Mouse (Mus musculus) macrophage (primary cell): ENCODE results near the gene Hexim1. TPM values are rescaled to one million over a fixed set of nuclear protein-coding genes. Genes with fewer than 3 reads are reported as not detected.
A peak's percentile ranks its signal among the peaks of the same experiment; 100 is the strongest.

ENCODE experiments used
- H3K27ac ChIP-seq: fragments of 350-480 bp; formaldehyde crosslinking; 2 replicates; pipeline ENCODE4 v1.9.0; 2021
- H3K36me3 ChIP-seq: fragments of 350-480 bp; formaldehyde crosslinking; 2 replicates; pipeline ENCODE4 v1.9.0; 2021; ENCODE audit errors: inconsistent target
- H3K4me3 ChIP-seq: fragments of 350-480 bp; formaldehyde crosslinking; 2 replicates; pipeline ENCODE4 v1.9.0; 2021; ENCODE audit errors: inconsistent target
- H3K79me2 ChIP-seq: fragments of 350-480 bp; formaldehyde crosslinking; 2 replicates; pipeline ENCODE4 v1.9.0; 2021; ENCODE audit errors: inconsistent target
- WGBS: methylation state at CpG from one replicate; pipeline ENCODE4 v1.1.7; 2026; ENCODE audit warnings: inconsistent platforms; ENCODE audit not compliant: missing documents; 5-methylcytosine and 5-hydroxymethylcytosine counted together
- polyA plus RNA-seq: library from polyadenylated mRNA; stranded (reverse); fragments of 250-400 nt; gene quantifications from 3 replicates; pipeline ENCODE4 v1.2.4, GENCODE M21; 2018; ENCODE audit warnings: inconsistent platforms

The Hexim1 gene
- polyA plus RNA-seq, 1 experiment from 2014 or later, result 18.5 TPM

- H3K27ac ChIP-seq, result no peak overlapping the region
- H3K4me3 ChIP-seq, result no peak overlapping the region
- H3K79me2 ChIP-seq, result no peaks in the 10 kb centered on the region
- WGBS, result 92% methylated on average over 7 of the region's 7 CpGs
- H3K36me3 ChIP-seq, result no peaks in the 10 kb centered on the region
Observed at GRCm38 (mm10) chr11:103104469-103104868, 11.6 kb upstream of the Hexim1 start.

GRCm38 (mm10) chr11:103105180-103105725 is 10.8 kb upstream of the Hexim1 start:
- Histone ChIP-seq H3K36me3 (no peaks in the 10 kb centered on the region), H3K79me2 (no peaks in the 10 kb centered on the region), H3K27ac (no peak overlapping the region), H3K4me3 (no peak overlapping the region)
- WGBS, result 95% methylated on average over 13 of the region's 14 CpGs

- H3K4me3 ChIP-seq, result no peak overlapping the region
- 94% methylated on average over 6 of the region's 6 CpGs for WGBS
- no peak overlapping the region for H3K27ac ChIP-seq
- no peaks in the 10 kb centered on the region for H3K36me3 ChIP-seq
- no peaks in the 10 kb centered on the region for H3K79me2 ChIP-seq
Observed at GRCm38 (mm10) chr11:103105810-103106209, 10.2 kb upstream of the Hexim1 start.

GRCm38 (mm10) chr11:103106386-103106785 is 9.6 kb upstream of the Hexim1 start:
- Histone ChIP-seq H3K79me2 (no peaks in the 10 kb centered on the region), H3K36me3 (no peaks in the 10 kb centered on the region), H3K27ac (no peak overlapping the region), H3K4me3 (no peak overlapping the region)
- 90% methylated on average over 3 of the region's 4 CpGs for WGBS

GRCm38 (mm10) chr11:103111301-103111700 is 4.7 kb upstream of the Hexim1 start:
- H3K79me2 ChIP-seq, result peaks cover 7% of the 10 kb centered on the region; the same call in 1 of the 2 replicates
- no peak overlapping the region for H3K4me3 ChIP-seq
- H3K36me3 ChIP-seq, result no peaks in the 10 kb centered on the region
- H3K27ac ChIP-seq, result no peak overlapping the region
- 85% methylated on average over 10 of the region's 10 CpGs for WGBS

- Histone ChIP-seq H3K4me3 (no peak overlapping the region), H3K27ac (no peak overlapping the region), H3K36me3 (no peaks in the 10 kb centered on the region), H3K79me2 (peaks cover 11% of the 10 kb centered on the region; the same call in 1 of the 2 replicates)
- 16% methylated on average over 28 of the region's 28 CpGs for WGBS
Observed at GRCm38 (mm10) chr11:103111881-103112551, 4.0 kb upstream of the Hexim1 start.

- peaks cover 17% of the 10 kb centered on the region; the same call in 1 of the 2 replicates for H3K79me2 ChIP-seq
- no peaks in the 10 kb centered on the region for H3K36me3 ChIP-seq
- no peak overlapping the region for H3K27ac ChIP-seq
- no peak overlapping the region for H3K4me3 ChIP-seq
- WGBS, result 79% methylated on average over 9 of the region's 9 CpGs
Observed at GRCm38 (mm10) chr11:103112552-103112912, 3.5 kb upstream of the Hexim1 start.

- Histone ChIP-seq H3K36me3 (no peaks in the 10 kb centered on the region), H3K79me2 (peaks cover 21% of the 10 kb centered on the region; the same call in 1 of the 2 replicates), H3K27ac (no peak overlapping the region), H3K4me3 (no peak overlapping the region)
- 89% methylated on average over 12 of the region's 12 CpGs for WGBS
Observed at GRCm38 (mm10) chr11:103113005-103113404, 3.0 kb upstream of the Hexim1 start.

GRCm38 (mm10) chr11:103113771-103114170 is 2.3 kb upstream of the Hexim1 start:
- H3K79me2 ChIP-seq, result peaks cover 29% of the 10 kb centered on the region; the same call in 1 of the 2 replicates

GRCm38 (mm10) chr11:103114270-103114943 is 1.6 kb upstream of the Hexim1 start:
- no peaks in the 10 kb centered on the region for H3K36me3 ChIP-seq
- H3K27ac ChIP-seq, result peak overlapping the region; percentile 95
- WGBS, result 84% methylated on average over 11 of the region's 11 CpGs
- H3K79me2 ChIP-seq, result peaks cover 29% of the 10 kb centered on the region; the same call in 1 of the 2 replicates
- peak overlapping the region; percentile 80 for H3K4me3 ChIP-seq

More at GRCm38 (mm10) chr11:103113771-103114170, 2.3 kb upstream of the Hexim1 start:
- no peak overlapping the region for H3K27ac ChIP-seq
- H3K4me3 ChIP-seq, result no peak overlapping the region
- 93% methylated on average over 4 of the region's 4 CpGs for WGBS
- no peaks in the 10 kb centered on the region for H3K36me3 ChIP-seq

GRCm38 (mm10) chr11:103115163-103116007 is 646 bp upstream of the Hexim1 start:
- peak overlapping the region; percentile 95 for H3K27ac ChIP-seq
- peaks cover 29% of the 10 kb centered on the region; the same call in 1 of the 2 replicates for H3K79me2 ChIP-seq
- 1% methylated on average over 34 of the region's 34 CpGs for WGBS
- H3K36me3 ChIP-seq, result no peaks in the 10 kb centered on the region
- H3K4me3 ChIP-seq, result peak overlapping the region; percentile 80

GRCm38 (mm10) chr11:103116959-103117590 is 1.0 kb downstream of the Hexim1 start:
- Histone ChIP-seq H3K27ac (peak overlapping the region; percentile 51), H3K79me2 (peaks cover 29% of the 10 kb centered on the region; the same call in 1 of the 2 replicates), H3K4me3 (peak overlapping the region; percentile 80), H3K36me3 (no peaks in the 10 kb centered on the region)
- WGBS, result 1% methylated on average over 35 of the region's 35 CpGs

- Histone ChIP-seq H3K4me3 (peak overlapping the region; percentile 80), H3K27ac (peak overlapping the region; percentile 51), H3K79me2 (peaks cover 29% of the 10 kb centered on the region; the same call in 1 of the 2 replicates), H3K36me3 (no peaks in the 10 kb centered on the region)
- 2% methylated on average over 38 of the region's 38 CpGs for whole genome bisulfite sequencing
Observed at GRCm38 (mm10) chr11:103117591-103118009, 1.6 kb downstream of the Hexim1 start.

- no peak overlapping the region for H3K27ac ChIP-seq
- WGBS, result 100% methylated on average over 2 of the region's 2 CpGs
- peaks cover 29% of the 10 kb centered on the region; the same call in 1 of the 2 replicates for H3K79me2 ChIP-seq
- no peaks in the 10 kb centered on the region for H3K36me3 ChIP-seq
- no peak overlapping the region for H3K4me3 ChIP-seq
Observed at GRCm38 (mm10) chr11:103118866-103119265, 2.8 kb downstream of the Hexim1 start.
